Mouse (Mus musculus): ENCODE data around the gene Ccdc134. TPM values are rescaled to one million over a fixed set of nuclear protein-coding genes. Genes with fewer than 3 reads are reported as not detected.

Gene Ccdc134
- 6.2 TPM for polyA plus RNA-seq (2014; fragmentation: Illumina TruSeq; extraction: RNeasy Lipid Tissue Mini Kit (QIAGEN cat#74804); ENCODE audit: low read depth, low replicate concordance)

GRCm38 (mm10) chr15:82127426-82128374 is at the start of gene Ccdc134:
Gene Ccdc134, plus strand, starts transcription at chr15:82127922.

GRCm38 (mm10) chr15:82146770-82147610 is 19.3 kb downstream of the Ccdc134 start, which contains the start of gene Srebf2:
Gene Srebf2, plus strand, starts transcription at chr15:82147181.

Other genes starting within 250 kb of the Ccdc134 start
- 1.4 TPM for gene Polr3h, start 201.7 kb upstream of the Ccdc134 start, polyA plus RNA-seq (2014; fragmentation: Illumina TruSeq; extraction: RNeasy Lipid Tissue Mini Kit (QIAGEN cat#74804); ENCODE audit: low read depth, low replicate concordance)
- gene Csdc2, start 191.2 kb upstream of the Ccdc134 start, polyA plus RNA-seq (2014; fragmentation: Illumina TruSeq; extraction: RNeasy Lipid Tissue Mini Kit (QIAGEN cat#74804); ENCODE audit: low read depth, low replicate concordance), result 0.45 TPM
- 1.5 TPM for gene Pmm1, start 167.0 kb upstream of the Ccdc134 start, polyA plus RNA-seq (2014; fragmentation: Illumina TruSeq; extraction: RNeasy Lipid Tissue Mini Kit (QIAGEN cat#74804); ENCODE audit: low read depth, low replicate concordance)
- 196 TPM for gene 1700029P11Rik, start 147.4 kb upstream of the Ccdc134 start, polyA plus RNA-seq (2014; fragmentation: Illumina TruSeq; extraction: RNeasy Lipid Tissue Mini Kit (QIAGEN cat#74804); ENCODE audit: low read depth, low replicate concordance)
- gene Xrcc6, start 140.1 kb upstream of the Ccdc134 start, polyA plus RNA-seq (2014; fragmentation: Illumina TruSeq; extraction: RNeasy Lipid Tissue Mini Kit (QIAGEN cat#74804); ENCODE audit: low read depth, low replicate concordance), result 76.6 TPM
- 250 TPM for gene Desi1, start 94.1 kb upstream of the Ccdc134 start, polyA plus RNA-seq (2014; fragmentation: Illumina TruSeq; extraction: RNeasy Lipid Tissue Mini Kit (QIAGEN cat#74804); ENCODE audit: low read depth, low replicate concordance)
- gene Snu13, start 80.3 kb upstream of the Ccdc134 start, polyA plus RNA-seq (2014; fragmentation: Illumina TruSeq; extraction: RNeasy Lipid Tissue Mini Kit (QIAGEN cat#74804); ENCODE audit: low read depth, low replicate concordance), result 190 TPM
- gene 4930407I10Rik, start 68.8 kb upstream of the Ccdc134 start, polyA plus RNA-seq (2014; fragmentation: Illumina TruSeq; extraction: RNeasy Lipid Tissue Mini Kit (QIAGEN cat#74804); ENCODE audit: low read depth, low replicate concordance), result 70.4 TPM
- 0.69 TPM for gene Mei1, start 57.9 kb upstream of the Ccdc134 start, polyA plus RNA-seq (2014; fragmentation: Illumina TruSeq; extraction: RNeasy Lipid Tissue Mini Kit (QIAGEN cat#74804); ENCODE audit: low read depth, low replicate concordance)
- 6.5 TPM for gene Srebf2, start 19.3 kb downstream of the Ccdc134 start, polyA plus RNA-seq (2014; fragmentation: Illumina TruSeq; extraction: RNeasy Lipid Tissue Mini Kit (QIAGEN cat#74804); ENCODE audit: low read depth, low replicate concordance)
- not detected for gene Shisa8, start 84.9 kb downstream of the Ccdc134 start, polyA plus RNA-seq (2014; fragmentation: Illumina TruSeq; extraction: RNeasy Lipid Tissue Mini Kit (QIAGEN cat#74804); ENCODE audit: low read depth, low replicate concordance)
- 2.2 TPM for gene Tnfrsf13c, start 96.4 kb downstream of the Ccdc134 start, polyA plus RNA-seq (2014; fragmentation: Illumina TruSeq; extraction: RNeasy Lipid Tissue Mini Kit (QIAGEN cat#74804); ENCODE audit: low read depth, low replicate concordance)
- 1.5 TPM for gene Cenpm, start 116.8 kb downstream of the Ccdc134 start, polyA plus RNA-seq (2014; fragmentation: Illumina TruSeq; extraction: RNeasy Lipid Tissue Mini Kit (QIAGEN cat#74804); ENCODE audit: low read depth, low replicate concordance)
- gene 1500009C09Rik, start 124.5 kb downstream of the Ccdc134 start, polyA plus RNA-seq (2014; fragmentation: Illumina TruSeq; extraction: RNeasy Lipid Tissue Mini Kit (QIAGEN cat#74804); ENCODE audit: low read depth, low replicate concordance), result 0.71 TPM
- 13.0 TPM for gene Sept3, start 147.0 kb downstream of the Ccdc134 start, polyA plus RNA-seq (2014; fragmentation: Illumina TruSeq; extraction: RNeasy Lipid Tissue Mini Kit (QIAGEN cat#74804); ENCODE audit: low read depth, low replicate concordance)
- 51.6 TPM for gene Wbp2nl, start 171.0 kb downstream of the Ccdc134 start, polyA plus RNA-seq (2014; fragmentation: Illumina TruSeq; extraction: RNeasy Lipid Tissue Mini Kit (QIAGEN cat#74804); ENCODE audit: low read depth, low replicate concordance)
- 7.1 TPM for gene Naga, start 211.0 kb downstream of the Ccdc134 start, polyA plus RNA-seq (2014; fragmentation: Illumina TruSeq; extraction: RNeasy Lipid Tissue Mini Kit (QIAGEN cat#74804); ENCODE audit: low read depth, low replicate concordance)
- 2.2 TPM for gene Pheta2, start 211.0 kb downstream of the Ccdc134 start, polyA plus RNA-seq (2014; fragmentation: Illumina TruSeq; extraction: RNeasy Lipid Tissue Mini Kit (QIAGEN cat#74804); ENCODE audit: low read depth, low replicate concordance)
- gene Smdt1, start 211.0 kb downstream of the Ccdc134 start, polyA plus RNA-seq (2014; fragmentation: Illumina TruSeq; extraction: RNeasy Lipid Tissue Mini Kit (QIAGEN cat#74804); ENCODE audit: low read depth, low replicate concordance), result 20.1 TPM
- gene Ndufa6, start 226.4 kb downstream of the Ccdc134 start, polyA plus RNA-seq (2014; fragmentation: Illumina TruSeq; extraction: RNeasy Lipid Tissue Mini Kit (QIAGEN cat#74804); ENCODE audit: low read depth, low replicate concordance), result 172 TPM